Mouse (Mus musculus): ENCODE measurements around the gene Acbd7.

Acbd7 gene

GRCm38 (mm10) chr2:3335611-3336301, at the start of gene Acbd7:
Gene Acbd7, plus strand, starts transcription at chr2:3336168.
- peak; percentile 71 to 72 for DNase-seq

DNA sequence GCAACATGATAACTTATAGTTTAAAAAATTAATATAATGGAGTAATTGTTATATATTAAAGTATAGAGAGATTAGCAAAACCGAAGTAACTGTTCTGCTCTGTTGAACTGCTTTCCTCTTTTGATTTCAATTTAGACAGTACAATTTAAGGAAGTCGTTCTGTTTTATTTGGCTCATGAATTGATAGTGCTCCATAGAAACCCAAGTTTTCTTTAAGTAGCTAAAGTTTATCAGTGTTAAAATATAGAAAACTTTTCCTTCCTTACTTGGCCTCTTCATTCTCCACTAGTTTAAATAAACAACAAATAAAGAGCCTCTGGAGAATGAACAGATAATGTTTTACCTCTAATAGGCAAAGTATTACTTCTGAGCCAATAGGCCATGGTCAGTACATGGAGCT, 49.7 kb upstream of the Acbd7 start:
- DNase-seq, result no peak

DNA sequence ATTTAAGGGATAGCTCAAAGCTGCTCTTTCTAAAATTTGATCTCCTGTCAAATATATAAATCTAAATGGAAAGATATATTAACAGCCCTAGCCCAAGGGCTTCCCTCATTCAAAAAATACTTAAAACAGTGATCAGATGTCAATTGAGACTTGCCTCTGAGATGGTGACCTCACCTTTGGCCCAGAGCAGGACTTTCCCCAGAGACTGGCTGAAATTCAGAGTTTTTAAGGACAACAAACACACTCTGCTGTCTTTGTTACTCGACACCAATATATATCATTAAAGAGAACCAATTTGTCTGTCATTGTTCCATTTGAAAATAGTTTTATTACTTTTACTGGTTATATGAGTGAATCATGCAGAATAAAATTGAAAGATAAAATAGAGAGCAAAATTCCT, 46.4 kb upstream of the Acbd7 start:
- no peak for DNase-seq

DNA sequence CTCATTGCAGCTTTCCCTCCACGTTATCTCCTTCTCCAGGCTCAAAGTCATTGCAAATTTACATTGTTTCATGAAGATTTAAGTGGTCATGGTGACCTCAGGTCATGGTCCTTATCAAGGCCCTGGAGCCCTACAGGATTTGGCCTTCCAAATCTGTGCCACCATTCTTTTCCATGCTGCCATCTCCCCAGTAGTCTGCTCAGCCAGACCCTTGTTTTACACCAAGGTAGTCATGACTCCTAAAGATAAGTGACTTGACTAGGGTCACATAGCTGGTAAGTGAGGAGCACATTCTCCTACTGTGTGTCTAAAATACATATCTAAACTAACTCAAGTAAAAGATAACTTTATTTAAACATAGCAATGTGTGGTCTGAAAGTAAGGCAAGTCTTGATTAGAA, 43.8 kb upstream of the Acbd7 start:
- DNase-seq, result no peak

DNA sequence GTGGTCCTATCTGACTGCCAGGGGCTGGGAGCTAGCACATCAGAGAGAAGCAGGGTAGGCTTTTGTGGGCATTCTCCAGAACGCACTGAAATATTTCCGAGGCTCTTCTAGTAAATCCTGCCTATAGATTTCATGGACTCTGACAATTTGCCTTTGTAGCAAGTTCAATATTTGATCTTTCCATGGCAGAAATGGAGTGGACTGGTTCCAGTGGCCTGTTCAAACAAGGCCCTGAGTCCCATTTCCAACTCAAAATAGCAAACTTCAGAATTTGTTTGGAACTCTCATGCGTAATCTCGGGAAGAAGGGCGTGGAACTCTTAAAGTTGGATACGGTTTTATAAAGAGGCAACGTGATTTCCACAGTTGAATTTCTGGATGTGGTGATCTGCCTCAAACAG, 40.1 kb upstream of the Acbd7 start:
- DNase-seq, result no peak

GRCm38 (mm10) chr2:3305426-3306025, 30.4 kb upstream of the Acbd7 start:
- DNase-seq, result peak in 1 of 2 experiments; percentile 9

- DNase-seq, result no peak
Observed at GRCm38 (mm10) chr2:3323132-3323531, 12.8 kb upstream of the Acbd7 start.

GRCm38 (mm10) chr2:3324381-3325130, 11.4 kb upstream of the Acbd7 start:
- DNase-seq, result no peak

DNA sequence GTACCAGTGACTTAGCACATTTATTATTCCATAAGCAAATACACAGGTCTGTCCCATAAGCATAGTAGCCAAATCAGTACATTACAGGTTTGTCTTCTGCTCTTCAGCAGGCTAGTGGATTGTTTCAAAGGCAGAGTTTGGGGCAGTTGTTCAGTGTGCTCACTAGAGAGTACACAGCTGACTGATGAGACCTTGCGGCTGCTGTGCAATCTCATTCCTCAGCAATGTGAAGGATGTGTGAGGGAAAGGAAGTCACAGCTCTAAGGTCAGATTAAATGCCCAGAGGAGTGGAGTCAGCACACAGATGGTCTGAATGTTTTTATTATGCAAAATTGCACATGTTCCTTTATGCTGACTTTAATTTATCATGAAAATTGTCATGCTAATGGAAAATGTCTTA, 9.4 kb upstream of the Acbd7 start:
- DNase-seq, result no peak

- DNase-seq, result peak; percentile 32 to 74
Observed at GRCm38 (mm10) chr2:3327351-3327750, 8.6 kb upstream of the Acbd7 start.

- DNase-seq, result no peak
Observed at GRCm38 (mm10) chr2:3331071-3331703, 4.8 kb upstream of the Acbd7 start.

GRCm38 (mm10) chr2:3332056-3332455, 3.9 kb upstream of the Acbd7 start:
- no peak for DNase-seq

GRCm38 (mm10) chr2:3332484-3333242, 3.3 kb upstream of the Acbd7 start, which contains the start of gene Rpp38:
Gene Rpp38, minus strand, starts transcription at chr2:3332643.
- peak; percentile 99 for DNase-seq

DNA sequence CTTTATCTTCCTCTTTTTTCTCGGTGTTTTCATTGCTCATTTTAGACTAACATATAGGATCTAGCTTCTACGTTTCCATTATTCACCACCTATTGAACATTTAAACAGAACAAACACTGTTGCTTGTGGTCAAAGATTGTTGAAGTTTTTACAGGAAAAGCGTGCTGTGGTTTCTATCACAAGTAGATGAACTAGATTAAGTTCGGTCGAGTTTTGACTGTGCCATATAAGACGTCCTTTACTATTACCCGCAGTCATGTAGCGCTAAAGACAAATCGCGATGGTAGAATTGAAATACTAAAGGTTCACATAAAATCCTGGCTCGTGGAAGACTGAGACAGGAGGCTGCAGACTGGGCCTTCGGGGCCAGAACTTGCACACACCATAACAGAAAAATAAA, 2.2 kb upstream of the Acbd7 start:
- DNase-seq, result no peak

DNA sequence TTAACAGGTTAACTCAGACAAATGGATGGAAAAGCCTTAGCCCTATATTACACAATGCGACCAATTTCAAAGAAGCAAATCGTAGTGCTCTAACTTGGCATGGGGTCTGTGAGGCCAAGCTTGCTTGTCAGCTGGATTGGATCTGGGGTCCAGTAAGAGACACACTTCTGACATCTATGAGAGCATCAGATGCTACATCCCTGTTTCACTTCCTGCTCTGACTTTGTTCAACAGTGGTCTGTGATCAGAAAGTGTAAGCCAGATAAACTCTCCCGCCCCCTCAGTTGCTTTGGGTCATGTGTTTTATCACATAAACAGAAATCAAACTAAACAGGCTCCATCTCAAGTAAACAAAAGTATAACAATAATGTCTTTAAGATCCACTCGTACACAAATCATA, 12.5 kb downstream of the Acbd7 start:
- no peak for DNase-seq

GRCm38 (mm10) chr2:3348919-3349318, 13.0 kb downstream of the Acbd7 start:
- DNase-seq, result peak in 1 of 2 experiments; percentile 7

DNA sequence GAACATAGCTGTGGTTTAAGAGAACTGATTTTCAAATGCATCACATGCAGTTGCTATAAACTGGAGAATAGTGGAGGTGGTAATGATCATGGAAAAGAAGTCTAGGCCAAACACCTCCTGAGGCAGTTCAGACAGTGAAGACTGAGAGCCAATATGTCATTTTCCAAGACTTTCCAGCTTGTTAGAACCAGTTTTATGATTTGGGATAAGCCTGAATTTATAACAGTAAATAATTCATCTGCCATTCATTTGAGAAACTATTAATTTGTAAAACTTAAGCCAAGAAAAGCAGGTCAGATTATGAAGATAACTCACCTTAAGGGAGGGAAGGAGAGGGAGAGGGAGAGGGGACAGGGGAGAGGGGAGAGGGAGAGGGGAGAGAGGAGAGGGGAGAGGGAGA, 17.2 kb downstream of the Acbd7 start:
- DNase-seq, result no peak

DNA sequence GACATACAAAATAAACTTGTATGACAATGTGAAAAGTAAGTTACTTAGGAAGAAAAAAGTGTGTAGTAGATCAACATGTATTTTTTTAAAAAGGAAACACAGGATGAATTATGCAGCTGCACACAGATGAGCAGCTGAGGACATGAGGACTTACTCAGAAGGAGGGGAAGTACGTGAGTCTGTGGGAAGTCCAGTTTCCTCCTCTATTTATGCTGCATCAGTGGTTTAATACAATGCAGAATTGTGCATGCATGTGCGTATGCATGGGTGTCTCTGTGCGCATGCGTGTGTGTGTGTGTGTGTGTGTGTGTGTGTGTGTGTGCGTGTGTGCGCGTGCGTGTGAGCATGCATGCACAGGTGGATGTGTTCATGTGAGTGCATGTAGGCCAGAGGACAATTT, 19.8 kb downstream of the Acbd7 start:
- no peak for DNase-seq

- no peak for DNase-seq
Observed at GRCm38 (mm10) chr2:3356311-3356710, 20.3 kb downstream of the Acbd7 start.

DNA sequence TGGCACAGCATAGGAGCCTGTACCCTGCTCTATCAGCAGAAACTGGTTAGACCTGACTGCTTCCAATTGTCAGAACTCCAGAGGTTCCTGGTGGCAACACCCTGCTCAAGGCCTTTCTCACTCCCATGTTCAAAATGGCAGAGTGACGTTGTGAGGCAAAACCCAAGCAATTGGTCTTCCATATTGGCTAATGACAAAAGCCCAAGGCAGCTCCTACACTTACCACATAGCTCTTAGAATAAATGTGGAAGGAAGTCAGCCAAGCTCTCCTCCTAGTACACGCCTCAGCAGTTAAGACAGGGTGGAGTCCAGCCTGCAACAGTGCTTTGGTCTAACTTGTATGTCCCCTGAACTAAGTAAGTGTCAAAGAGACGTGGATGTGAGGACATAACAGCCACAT, 21.9 kb downstream of the Acbd7 start:
- DNase-seq, result no peak

DNA sequence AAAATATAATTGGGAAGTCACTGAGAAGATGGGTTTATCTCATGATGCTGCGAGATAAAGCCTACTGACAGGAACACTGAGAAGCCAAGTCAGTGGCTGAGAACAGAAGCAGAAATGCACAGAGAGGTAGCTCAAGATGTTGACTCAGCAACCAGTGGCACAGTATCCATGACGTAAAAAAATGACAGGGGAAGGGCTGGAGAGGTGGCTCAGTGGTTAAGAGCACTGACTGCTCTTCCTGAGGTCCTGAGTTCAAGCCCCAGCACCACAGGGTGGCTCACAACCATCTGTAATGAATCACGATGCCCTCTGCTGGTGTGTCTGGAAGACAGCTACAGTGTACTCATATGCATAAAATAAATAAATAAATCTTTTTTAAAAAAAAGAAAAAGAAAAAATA, 25.1 kb downstream of the Acbd7 start:
- no peak for DNase-seq

- DNase-seq, result no peak
Observed at GRCm38 (mm10) chr2:3365127-3365526, 29.2 kb downstream of the Acbd7 start.
